Mouse (Mus musculus) bone marrow macrophage, adult 2 months (primary cell): ENCODE measurements at regions not wholly inside any gene's neighbourhood (a gene's known extent, or its start where the extent isn't known, plus 50 kb on each side); places are given as distances from the start of the nearest gene placed in this dataset.

ENCODE experiments used
- CTCF ChIP-seq: IDR thresholded peaks from 2 replicates; pipeline ENCODE4 v1.5.1; 2012; ENCODE audit warnings: low read depth, mild to moderate bottlenecking, low read length, moderate library complexity
- POLR2A ChIP-seq: IDR thresholded peaks from 2 replicates; pipeline ENCODE4 v1.6.1; 2012; ENCODE audit warnings: mild to moderate bottlenecking, low read depth, low read length, borderline replicate concordance

DNA sequence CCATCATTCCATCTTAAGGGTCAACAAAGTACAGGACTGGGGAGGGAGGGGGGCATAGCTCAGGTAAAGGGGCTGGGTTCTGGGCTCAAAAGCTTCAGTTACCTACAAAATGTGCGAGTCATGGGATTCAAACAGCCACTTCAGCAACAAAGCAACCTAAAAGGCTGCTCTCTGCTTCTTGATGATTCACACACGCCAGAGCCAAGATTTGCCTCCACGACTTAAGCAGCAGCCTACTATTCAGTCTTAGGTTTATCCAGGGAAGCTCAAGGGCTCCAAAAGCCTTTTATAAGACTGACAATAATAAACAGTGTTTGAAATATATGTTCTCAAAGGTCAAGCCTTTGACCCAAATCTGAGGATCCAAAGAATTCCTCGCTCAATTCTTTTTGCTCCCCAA, 225.3 kb downstream of the Lyplal1 start:
- TF ChIP-seq POLR2A (no peak), CTCF (no peak)
